Mouse (Mus musculus) intestine, embryonic 16.5 days (tissue): ENCODE results near the gene Tsfm. TPM values are rescaled to one million over a fixed set of nuclear protein-coding genes. Genes with fewer than 3 reads are reported as not detected.

Experiments
- ATAC-seq: fragments of 200-750 bp; cut with Nextera tagmentation; 2 replicates; pipeline ENCODE4 v1.8.0; 2017; ENCODE audit warnings: moderate TSS enrichment, moderate library complexity
- H3K27ac ChIP-seq: fragments of 300-500 bp; sonication (generic); 2 replicates; pipeline ENCODE4 v1.5.1; 2014; ENCODE audit warnings: mild to moderate bottlenecking, low read length
- H3K27me3 ChIP-seq: fragments of 300-500 bp; sonication (generic); replicated peaks from 2 replicates; pipeline ENCODE4 v1.6.1; 2014; ENCODE audit warnings: low read length, control low read depth, mixed read lengths; ENCODE audit not compliant: control insufficient read depth, insufficient read depth
- H3K36me3 ChIP-seq: fragments of 300-500 bp; sonication (generic); 2 replicates; pipeline ENCODE4 v1.6.1; 2014; ENCODE audit warnings: low read length, control low read depth; ENCODE audit not compliant: control insufficient read depth, insufficient read depth
- H3K4me1 ChIP-seq: fragments of 300-500 bp; sonication (generic); 2 replicates; pipeline ENCODE4 v1.6.1; 2014; ENCODE audit warnings: low read length, control low read depth, mixed read lengths; ENCODE audit not compliant: control insufficient read depth, insufficient read depth
- H3K4me2 ChIP-seq: fragments of 300-500 bp; sonication (generic); 2 replicates; pipeline ENCODE4 v1.6.1; 2014; ENCODE audit warnings: low read depth, low read length, control low read depth
- H3K4me3 ChIP-seq: fragments of 300-500 bp; sonication (generic); 2 replicates; pipeline ENCODE4 v1.5.1; 2014; ENCODE audit warnings: mild to moderate bottlenecking, low read length
- H3K9ac ChIP-seq: fragments of 300-500 bp; sonication (generic); 2 replicates; pipeline ENCODE4 v1.6.1; 2014; ENCODE audit warnings: low read depth, low read length
- H3K9me3 ChIP-seq: fragments of 300-500 bp; sonication (generic); 2 replicates; pipeline ENCODE4 v1.6.1; 2016; ENCODE audit warnings: low read length, control low read depth; ENCODE audit not compliant: control insufficient read depth
- WGBS: fragments of 180-500 bp; shearing (Covaris S2); extraction: QIAGEN DNeasy Blood & Tissue Kit; methylation state at CpG from one replicate; pipeline ENCODE4 v1.1.7; 2014; 5-methylcytosine and 5-hydroxymethylcytosine counted together
- polyA plus RNA-seq: library from polyadenylated mRNA; unstranded; fragments of >200 nt; fragmentation: Nextera tagmentation; extraction: Ambion mirVana; gene quantifications from 2 replicates; pipeline ENCODE4 v1.2.1, GENCODE M21; 2015

Gene Tsfm
- polyA plus RNA-seq, 1 experiment from 2014 or later = 100 TPM

- no peaks in the 10 kb centered on the region for H3K9me3 ChIP-seq
- H3K4me1 ChIP-seq = peaks cover 16% of the 10 kb centered on the region
- H3K36me3 ChIP-seq = no peaks in the 10 kb centered on the region
- peak overlapping the region; percentile 95 for H3K4me2 ChIP-seq
- H3K27ac ChIP-seq = no peak overlapping the region; the same call in 1 of the 2 replicates
- no peak for ATAC-seq
- no peaks in the 10 kb centered on the region for H3K27me3 ChIP-seq
- H3K4me3 ChIP-seq = peak overlapping the region; percentile 87
- WGBS = under 1% methylated on average over 60 of the region's 92 CpGs
- H3K9ac ChIP-seq = peak overlapping the region; percentile 84
These were observed 28.7 kb upstream of the Tsfm start for GRCm38 (mm10) chr10:127059174-127059967.

GRCm38 (mm10) chr10:127058708-127059107 lies 28.1 kb upstream of the Tsfm start:
- peak overlapping the region; percentile 95 for H3K4me2 ChIP-seq
- H3K27me3 ChIP-seq = no peaks in the 10 kb centered on the region
- WGBS = 9% methylated on average over 8 of the region's 8 CpGs
- no peak overlapping the region for H3K27ac ChIP-seq
- peak overlapping the region; percentile 84; the same call in 1 of the 2 replicates for H3K9ac ChIP-seq
- peaks cover 16% of the 10 kb centered on the region for H3K4me1 ChIP-seq
- no peaks in the 10 kb centered on the region for H3K36me3 ChIP-seq
- peak overlapping the region; percentile 87 for H3K4me3 ChIP-seq
- no peaks in the 10 kb centered on the region for H3K9me3 ChIP-seq
- ATAC-seq = no peak

- no peaks in the 10 kb centered on the region for H3K36me3 ChIP-seq
- no peaks in the 10 kb centered on the region for H3K9me3 ChIP-seq
- H3K9ac ChIP-seq = 0 out of 2 replicates have a peak overlapping the region, but pooled peaks have one; percentile 84
- WGBS = 1% methylated on average over 9 of the region's 9 CpGs
- no peaks in the 10 kb centered on the region for H3K27me3 ChIP-seq
- H3K4me2 ChIP-seq = peak overlapping the region; percentile 95
- peaks cover 16% of the 10 kb centered on the region for H3K4me1 ChIP-seq
- no peak overlapping the region for H3K27ac ChIP-seq
- H3K4me3 ChIP-seq = peak overlapping the region; percentile 87
- ATAC-seq = peak; percentile 26; the same call in 1 of the 2 replicates
These were observed 27.5 kb upstream of the Tsfm start for GRCm38 (mm10) chr10:127058161-127058560.

- Histone ChIP-seq H3K4me1 (peaks cover 16% of the 10 kb centered on the region), H3K27me3 (peaks cover 4% of the 10 kb centered on the region), H3K27ac (no peak overlapping the region), H3K36me3 (no peaks in the 10 kb centered on the region), H3K4me3 (no peak overlapping the region), H3K4me2 (no peak overlapping the region), H3K9ac (no peak overlapping the region), H3K9me3 (no peaks in the 10 kb centered on the region)
- 84% methylated on average over 20 of the region's 20 CpGs for WGBS
- no peak for ATAC-seq
These were observed 25.9 kb upstream of the Tsfm start for GRCm38 (mm10) chr10:127056490-127056889.

GRCm38 (mm10) chr10:127055406-127055805 lies 24.8 kb upstream of the Tsfm start:
- H3K4me2 ChIP-seq = no peak overlapping the region

GRCm38 (mm10) chr10:127054646-127055045 lies 24.0 kb upstream of the Tsfm start:
- Histone ChIP-seq H3K9me3 (no peaks in the 10 kb centered on the region), H3K36me3 (no peaks in the 10 kb centered on the region), H3K27ac (no peak overlapping the region), H3K4me3 (no peak overlapping the region), H3K9ac (no peak overlapping the region), H3K4me1 (peaks cover 11% of the 10 kb centered on the region), H3K4me2 (no peak overlapping the region), H3K27me3 (peaks cover 20% of the 10 kb centered on the region)
- ATAC-seq = no peak
- WGBS = 65% methylated on average over 4 of the region's 4 CpGs

More at GRCm38 (mm10) chr10:127055406-127055805, 24.8 kb upstream of the Tsfm start:
- H3K27me3 ChIP-seq = peaks cover 12% of the 10 kb centered on the region
- no peak overlapping the region for H3K27ac ChIP-seq
- no peak for ATAC-seq
- no peaks in the 10 kb centered on the region for H3K9me3 ChIP-seq
- no peak overlapping the region for H3K4me3 ChIP-seq
- no peaks in the 10 kb centered on the region for H3K36me3 ChIP-seq
- H3K4me1 ChIP-seq = peaks cover 13% of the 10 kb centered on the region
- H3K9ac ChIP-seq = no peak overlapping the region
- 89% methylated on average over 8 of the region's 8 CpGs for WGBS

GRCm38 (mm10) chr10:127050119-127050474 lies 19.5 kb upstream of the Tsfm start:
- ATAC-seq = peak; percentile 31; the same call in 1 of the 2 replicates
- Histone ChIP-seq H3K36me3 (no peaks in the 10 kb centered on the region), H3K27ac (no peak overlapping the region), H3K4me2 (peak overlapping the region; percentile 41), H3K9ac (0 out of 2 replicates have a peak overlapping the region, but pooled peaks have one; percentile 3), H3K4me1 (no peaks in the 10 kb centered on the region), H3K4me3 (no peak overlapping the region), H3K27me3 (peaks cover 42% of the 10 kb centered on the region), H3K9me3 (no peaks in the 10 kb centered on the region)
- WGBS = 19% methylated on average over 10 of the region's 10 CpGs

GRCm38 (mm10) chr10:127049395-127050118 lies 18.9 kb upstream of the Tsfm start:
- peaks cover 42% of the 10 kb centered on the region for H3K27me3 ChIP-seq
- peak; percentile 69 for ATAC-seq
- peak overlapping the region; percentile 41 for H3K4me2 ChIP-seq
- no peak overlapping the region for H3K27ac ChIP-seq
- no peaks in the 10 kb centered on the region for H3K4me1 ChIP-seq
- WGBS = 2% methylated on average over 29 of the region's 29 CpGs
- H3K4me3 ChIP-seq = peak overlapping the region; percentile 31
- 0 out of 2 replicates have a peak, but pooled peaks cover 3% of the 10 kb centered on the region for H3K36me3 ChIP-seq
- 0 out of 2 replicates have a peak overlapping the region, but pooled peaks have one; percentile 3 for H3K9ac ChIP-seq
- no peaks in the 10 kb centered on the region for H3K9me3 ChIP-seq
